Mouse (Mus musculus) thymus, postnatal 4 days (tissue): ENCODE results near the gene Samm50.
"Not testable (repeated sequence)": the region's sequence is repeated elsewhere in the genome, so short reads cannot be mapped to it uniquely, and the experiment has no call there.

Source experiments
- DNase-seq: peaks from one replicate; pipeline ENCODE4 v3.0.0; 2021

Gene Samm50

GRCm38 (mm10) chr15:84192058-84192791, at the start of gene Samm50:
TSS of gene Samm50 (plus strand) at chr15:84192241.
- peak; percentile 89 for DNase-seq

GRCm38 (mm10) chr15:84156158-84156557, 35.9 kb upstream of the Samm50 start:
- DNase-seq: no peak

GRCm38 (mm10) chr15:84157530-84157929, 34.5 kb upstream of the Samm50 start:
- DNase-seq: not testable (repeated sequence)

GRCm38 (mm10) chr15:84161871-84162270, 30.2 kb upstream of the Samm50 start:
- no peak for DNase-seq

GRCm38 (mm10) chr15:84166818-84167217, 25.2 kb upstream of the Samm50 start:
- DNase-seq: no peak

- peak; percentile 78 for DNase-seq
Observed at GRCm38 (mm10) chr15:84167600-84167999, 24.4 kb upstream of the Samm50 start, which contains the start of gene Pnpla3. TSS of gene Pnpla3 (plus strand) at chr15:84167837.

- no peak for DNase-seq
Observed at GRCm38 (mm10) chr15:84168170-84169161, 23.6 kb upstream of the Samm50 start.

GRCm38 (mm10) chr15:84169511-84169910, 22.5 kb upstream of the Samm50 start:
- DNase-seq: no peak

GRCm38 (mm10) chr15:84171166-84171565, 20.9 kb upstream of the Samm50 start:
- DNase-seq: no peak

GRCm38 (mm10) chr15:84178733-84179132, 13.3 kb upstream of the Samm50 start:
- no peak for DNase-seq

GRCm38 (mm10) chr15:84182000-84182399, 10.0 kb upstream of the Samm50 start:
- no peak for DNase-seq

GRCm38 (mm10) chr15:84183967-84184366, 8.1 kb upstream of the Samm50 start:
- DNase-seq: no peak

GRCm38 (mm10) chr15:84186196-84186595, 5.8 kb upstream of the Samm50 start:
- no peak for DNase-seq

- no peak for DNase-seq
Observed at GRCm38 (mm10) chr15:84188887-84189530, 3.0 kb upstream of the Samm50 start.

GRCm38 (mm10) chr15:84189881-84190280, 2.2 kb upstream of the Samm50 start:
- no peak for DNase-seq

- DNase-seq: no peak
Observed at GRCm38 (mm10) chr15:84191724-84192057, 350 bp upstream of the Samm50 start.

GRCm38 (mm10) chr15:84196486-84197165, 4.6 kb downstream of the Samm50 start:
- no peak for DNase-seq

GRCm38 (mm10) chr15:84207327-84207726, 15.3 kb downstream of the Samm50 start:
- no peak for DNase-seq

GRCm38 (mm10) chr15:84209517-84210412, 17.7 kb downstream of the Samm50 start:
- DNase-seq: no peak

- no peak for DNase-seq
Observed at GRCm38 (mm10) chr15:84210461-84210860, 18.4 kb downstream of the Samm50 start.

GRCm38 (mm10) chr15:84210941-84211340, 18.9 kb downstream of the Samm50 start:
- no peak for DNase-seq

GRCm38 (mm10) chr15:84211564-84211963, 19.5 kb downstream of the Samm50 start:
- DNase-seq: no peak
